Mouse (Mus musculus) myocyte (in vitro differentiated cells): ENCODE measurements around the gene Rnf34.
A peak's percentile ranks its signal among the peaks of the same experiment; 100 is the strongest.

ENCODE experiments used
- E2F4 ChIP-seq: IDR thresholded peaks from one replicate; pipeline ENCODE4 v1.6.1; 2011; ENCODE audit warnings: mild to moderate bottlenecking, control low read depth, moderate library complexity; ENCODE audit not compliant: insufficient read depth
- MYOD1 ChIP-seq, 3 experiments: IDR thresholded peaks; one replicate each; pipeline ENCODE4 v1.6.1; 2011; ENCODE audit warnings: control low read depth in 2 of 3, low read depth in 2 of 3, mild to moderate bottlenecking in 2 of 3, moderate library complexity in 1 of 3; ENCODE audit not compliant: insufficient read length in 2 of 3, control insufficient read depth in 1 of 3
- MYOG ChIP-seq, 3 experiments: IDR thresholded peaks; one replicate each; pipeline ENCODE4 v1.6.1; 2011; ENCODE audit warnings: control low read depth in 2 of 3, low read depth in 2 of 3, mild to moderate bottlenecking in 2 of 3; ENCODE audit not compliant: insufficient read length in 2 of 3, control insufficient read depth in 1 of 3, insufficient read depth in 1 of 3
- POLR2A ChIP-seq: IDR thresholded peaks from one replicate; pipeline ENCODE4 v1.6.1; 2011; ENCODE audit warnings: low read depth, mild to moderate bottlenecking, control low read depth, moderate library complexity; ENCODE audit not compliant: insufficient read length
- SRF ChIP-seq: IDR thresholded peaks from one replicate; pipeline ENCODE4 v1.6.1; 2011; ENCODE audit warnings: low read depth; ENCODE audit not compliant: control insufficient read depth, insufficient read length
- USF1 ChIP-seq: IDR thresholded peaks from one replicate; pipeline ENCODE4 v1.6.1; 2011; ENCODE audit warnings: low read depth, mild to moderate bottlenecking, control low read depth, moderate library complexity

GRCm38 (mm10) chr5:122849521-122850318, at the start of gene Rnf34:
- peak; percentile 97 for TF ChIP-seq POLR2A
- no peak for TF ChIP-seq MYOD1 (IDR thresholded peaks at IDR 0.05; ENCODE audit: control insufficient read depth in 1 of 3, insufficient read length in 2 of 3, low read depth in 2 of 3)
- no peak for TF ChIP-seq E2F4
- TF ChIP-seq SRF = peak; percentile 86
- TF ChIP-seq MYOG (IDR thresholded peaks at IDR 0.05; ENCODE audit: control insufficient read depth in 1 of 3, insufficient read depth in 1 of 3, insufficient read length in 2 of 3, low read depth in 2 of 3) = no peak
- no peak for TF ChIP-seq USF1
